Mouse (Mus musculus) thymus, postnatal 10 days (tissue): ENCODE measurements around the gene Cep78.

ENCODE experiments used
- DNase-seq, 2 experiments: peaks; one replicate each; pipeline ENCODE4 v3.0.0; 2021; ENCODE audit warnings: low spot score in 2 of 2

Cep78 gene

GRCm38 (mm10) chr19:15984449-15985171 is at the start of gene Cep78:
TSS of gene Cep78 (minus strand) at chr19:15984989.
- peak; percentile 82 to 92 for DNase-seq

GRCm38 (mm10) chr19:16031276-16031675 is 46.5 kb upstream of the Cep78 start:
- DNase-seq, result no peak

GRCm38 (mm10) chr19:16029253-16029771 is 44.5 kb upstream of the Cep78 start:
- peak in 1 of 2 experiments; percentile 20 for DNase-seq

- no peak for DNase-seq
Measured at GRCm38 (mm10) chr19:16028746-16029252, 44.0 kb upstream of the Cep78 start.

GRCm38 (mm10) chr19:16027876-16028670 is 43.3 kb upstream of the Cep78 start:
- no peak for DNase-seq

GRCm38 (mm10) chr19:16026276-16026675 is 41.5 kb upstream of the Cep78 start:
- DNase-seq, result no peak

- no peak for DNase-seq
Measured at GRCm38 (mm10) chr19:16022178-16022577, 37.4 kb upstream of the Cep78 start.

- no peak for DNase-seq
Measured at GRCm38 (mm10) chr19:16016171-16016570, 31.4 kb upstream of the Cep78 start.

GRCm38 (mm10) chr19:16015191-16015968 is 30.6 kb upstream of the Cep78 start:
- DNase-seq, result no peak

- DNase-seq, result no peak
Measured at GRCm38 (mm10) chr19:16009746-16010337, 25.1 kb upstream of the Cep78 start.

- DNase-seq, result no peak
Measured at GRCm38 (mm10) chr19:16009111-16009510, 24.3 kb upstream of the Cep78 start.

GRCm38 (mm10) chr19:16007131-16007530 is 22.3 kb upstream of the Cep78 start:
- DNase-seq, result no peak

GRCm38 (mm10) chr19:15998157-15998556 is 13.4 kb upstream of the Cep78 start:
- DNase-seq, result peak; percentile 19 to 58

- no peak for DNase-seq
Measured at GRCm38 (mm10) chr19:15996901-15997564, 12.2 kb upstream of the Cep78 start.

- DNase-seq, result no peak
Measured at GRCm38 (mm10) chr19:15990102-15990501, 5.3 kb upstream of the Cep78 start.

GRCm38 (mm10) chr19:15985172-15985713 is 454 bp upstream of the Cep78 start:
- DNase-seq, result no peak

GRCm38 (mm10) chr19:15983739-15984344 is 947 bp downstream of the Cep78 start:
- DNase-seq, result no peak

- no peak for DNase-seq
Measured at GRCm38 (mm10) chr19:15982926-15983738, 1.7 kb downstream of the Cep78 start.

GRCm38 (mm10) chr19:15981861-15982260 is 2.9 kb downstream of the Cep78 start:
- DNase-seq, result peak; percentile 40 to 57
